ENCODE assay signal across 20 mouse cellular contexts in the genomic region with DNA sequence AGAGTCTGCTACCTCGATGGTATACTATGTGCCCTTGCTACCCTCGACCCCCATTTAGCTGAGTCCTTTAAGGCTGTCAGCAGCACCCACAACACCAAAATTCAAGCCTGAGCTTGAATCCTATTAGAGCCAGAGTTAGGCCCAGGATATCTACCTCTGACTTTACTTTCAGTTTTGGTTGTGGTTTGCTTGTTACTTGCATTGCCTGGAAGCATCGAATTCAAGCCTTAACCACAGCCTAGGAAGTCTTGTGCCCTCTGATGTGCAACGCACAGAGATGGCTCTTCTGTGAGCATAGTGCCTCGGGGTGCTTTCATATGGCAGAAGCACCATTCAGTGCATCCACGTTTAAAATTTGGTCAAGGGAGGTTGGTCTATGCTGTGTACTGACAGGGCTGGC. TPM values are rescaled to one million over a fixed set of nuclear protein-coding genes. Genes with fewer than 3 reads are reported as not detected.
DNase-seq lines count a peak whose midpoint lies in the region; ATAC-seq lines count a peak whose summit lies in the region.
"Had no signal": no experiment of that assay in that cellular context is flagged by ENCODE, and none has a peak within 500 bp of the region (broad histone marks: within the 10 kb centered on the region; RNA-seq: fewer than 3 reads in every experiment).

No protein-coding gene starts in this region.

- no peak for DNase-seq in liver, embryonic 11.5 days (ENCODE audit: low spot score)
- DNase-seq in liver, result no peak
- no peak for DNase-seq in liver, embryonic 13.5 days
- DNase-seq in naive thymus-derived CD4-positive, alpha-beta T cell, adult 2 months (ENCODE audit: low read depth), result peak; percentile 74
- DNase-seq in thymus, postnatal 10 days (ENCODE audit: low spot score in 2 of 2), result no peak
- DNase-seq: adrenal gland, adult 8-10 months; cerebellum, adult 11-12 months; cerebellum, postnatal 36 days; gastrocnemius, postnatal 25 days; heart, postnatal 10 days had no signal

- no peak overlapping the region for H3K27ac ChIP-seq in liver, embryonic 11.5 days (ENCODE audit: low read depth, low read length)
- no peak overlapping the region for H3K27ac ChIP-seq in liver, embryonic 13.5 days
- H3K27ac ChIP-seq in intestine, embryonic 16.5 days (ENCODE audit: low read length), result no peak overlapping the region
- H3K27ac ChIP-seq: embryonic facial prominence, embryonic 10.5 days; forebrain, embryonic 13.5 days; heart, embryonic 10.5 days; kidney, embryonic 15.5 days; limb, embryonic 10.5 days; midbrain, embryonic 12.5 days had no signal

- 0 out of 2 replicates have a peak overlapping the region, but pooled peaks have one; percentile 0 for H3K4me2 ChIP-seq in liver, embryonic 11.5 days
- H3K4me2 ChIP-seq in liver, embryonic 13.5 days, result peak overlapping the region; percentile 2; the same call in 1 of the 2 replicates
- H3K4me2 ChIP-seq in intestine, embryonic 16.5 days (ENCODE audit: low read depth, low read length), result no peak overlapping the region
- H3K4me2 ChIP-seq: forebrain, embryonic 13.5 days; kidney, embryonic 15.5 days; midbrain, embryonic 12.5 days had no signal

- H3K4me1 ChIP-seq in liver, embryonic 11.5 days (replicated peaks; ENCODE audit: control insufficient read depth, insufficient read depth, low read length), result peaks cover 18% of the 10 kb centered on the region
- peaks cover 49% of the 10 kb centered on the region for H3K4me1 ChIP-seq in liver, embryonic 13.5 days (replicated peaks)
- peaks cover 6% of the 10 kb centered on the region; the same call in 1 of the 2 replicates for H3K4me1 ChIP-seq in intestine, embryonic 16.5 days (ENCODE audit: control insufficient read depth, insufficient read depth, low read length)

- H3K9me3 ChIP-seq in liver, embryonic 11.5 days (ENCODE audit: control insufficient read depth, low read length), result no peaks in the 10 kb centered on the region
- no peaks in the 10 kb centered on the region for H3K9me3 ChIP-seq in liver, embryonic 13.5 days (replicated peaks)
- no peaks in the 10 kb centered on the region for H3K9me3 ChIP-seq in intestine, embryonic 16.5 days (ENCODE audit: control insufficient read depth, low read length)
- H3K9me3 ChIP-seq: embryonic facial prominence, embryonic 10.5 days; forebrain, embryonic 13.5 days; heart, embryonic 10.5 days; kidney, embryonic 15.5 days; limb, embryonic 10.5 days; midbrain, embryonic 12.5 days had no signal

- H3K36me3 ChIP-seq in liver, embryonic 11.5 days (ENCODE audit: control insufficient read depth, insufficient read depth, low read length), result no peaks in the 10 kb centered on the region
- H3K36me3 ChIP-seq in liver, embryonic 13.5 days, result no peaks in the 10 kb centered on the region
- H3K36me3 ChIP-seq in intestine, embryonic 16.5 days (ENCODE audit: control insufficient read depth, insufficient read depth, low read length), result no peaks in the 10 kb centered on the region
- H3K36me3 ChIP-seq: embryonic facial prominence, embryonic 10.5 days; heart, embryonic 10.5 days; kidney, embryonic 15.5 days; limb, embryonic 10.5 days; midbrain, embryonic 12.5 days had no signal

- ATAC-seq in liver, embryonic 11.5 days (replicated peaks; ENCODE audit: low FRiP score), result no peak
- peak; percentile 90 for ATAC-seq in activated CD4-positive, CD25-positive, alpha-beta regulatory T cell, adult 4 months
- ATAC-seq in liver, embryonic 13.5 days (ENCODE audit: low read depth), result no peak
- no peak for ATAC-seq in intestine, embryonic 16.5 days
- no peak for ATAC-seq in frontal cortex, adult (ENCODE audit: low TSS enrichment)
- ATAC-seq: forebrain, embryonic 13.5 days; hindbrain, embryonic 16.5 days had no signal

- H3K9ac ChIP-seq in liver, embryonic 11.5 days (ENCODE audit: low read depth, low read length), result no peak overlapping the region
- H3K9ac ChIP-seq in liver, embryonic 13.5 days, result no peak overlapping the region
- no peak overlapping the region for H3K9ac ChIP-seq in intestine, embryonic 16.5 days (ENCODE audit: low read depth, low read length)
- H3K9ac ChIP-seq: forebrain, embryonic 13.5 days; kidney, embryonic 15.5 days; midbrain, embryonic 12.5 days had no signal

- H3K27me3 ChIP-seq in liver, embryonic 11.5 days (replicated peaks; ENCODE audit: control insufficient read depth, insufficient read depth, low read length), result peaks cover 11% of the 10 kb centered on the region
- H3K27me3 ChIP-seq in liver, embryonic 13.5 days, result peaks cover 21% of the 10 kb centered on the region
- peaks cover 21% of the 10 kb centered on the region for H3K27me3 ChIP-seq in intestine, embryonic 16.5 days (replicated peaks; ENCODE audit: control insufficient read depth, insufficient read depth, low read length)

- no peak overlapping the region for H3K4me3 ChIP-seq in liver, embryonic 11.5 days (ENCODE audit: low read depth, low read length)
- no peak overlapping the region for H3K4me3 ChIP-seq in liver, embryonic 13.5 days (replicated peaks)
- H3K4me3 ChIP-seq in intestine, embryonic 16.5 days (ENCODE audit: low read length), result no peak overlapping the region
- H3K4me3 ChIP-seq: embryonic facial prominence, embryonic 10.5 days; forebrain, embryonic 13.5 days; heart, embryonic 10.5 days; kidney, embryonic 15.5 days; limb, embryonic 10.5 days; midbrain, embryonic 12.5 days had no signal

- 50% methylated on average over 6 of the region's 6 CpGs for WGBS in liver, embryonic 11.5 days
- WGBS in liver, embryonic 13.5 days (ENCODE audit: insufficient replicate concordance), result 33% methylated on average over 6 of the region's 6 CpGs
- 81% methylated on average over 6 of the region's 6 CpGs for WGBS in intestine, embryonic 16.5 days

RNA-seq across cellular contexts. Expression of gene Ptger3, which starts 5.3 kb away (rescaled TPM):
- 15.8 and 18.0 TPM in 2 replicates for polyA plus RNA-seq in liver, embryonic 11.5 days (2014; fragmentation: Nextera tagmentation; extraction: Ambion mirVana)
- under 1 TPM in 1 of 2 experiments, not detected in 1; 0.56 TPM for polyA plus RNA-seq in activated CD4-positive, CD25-positive, alpha-beta regulatory T cell, adult 4 months (2017; shearing (Covaris generic))
- 5.2 and 5.3 TPM in 2 replicates for polyA plus RNA-seq in liver, embryonic 13.5 days (2015; fragmentation: Nextera tagmentation; extraction: Ambion mirVana)
- polyA plus RNA-seq in intestine, embryonic 16.5 days (2015; fragmentation: Nextera tagmentation; extraction: Ambion mirVana), result 12.9 and 14.1 TPM in 2 replicates

RNA-seq across cellular contexts. Expression of gene Zranb2, which starts 38.1 kb away (rescaled TPM):
- 119 and 129 TPM in 2 replicates for polyA plus RNA-seq in liver, embryonic 11.5 days (2014; fragmentation: Nextera tagmentation; extraction: Ambion mirVana)
- 10 to 100 TPM; 63.6 to 69.8 TPM for polyA plus RNA-seq in activated CD4-positive, CD25-positive, alpha-beta regulatory T cell, adult 4 months (2017; shearing (Covaris generic))
- 63.5 and 74.4 TPM in 2 replicates for polyA plus RNA-seq in liver, embryonic 13.5 days (2015; fragmentation: Nextera tagmentation; extraction: Ambion mirVana)
- 67.5 and 77.2 TPM in 2 replicates for polyA plus RNA-seq in intestine, embryonic 16.5 days (2015; fragmentation: Nextera tagmentation; extraction: Ambion mirVana)
